Mouse (Mus musculus) hindbrain, embryonic 15.5 days (tissue): ENCODE results near the gene Phactr3. TPM values are rescaled to one million over a fixed set of nuclear protein-coding genes. Genes with fewer than 3 reads are reported as not detected.
A peak's percentile ranks its signal among the peaks of the same experiment; 100 is the strongest.

ENCODE experiments used
- ATAC-seq: fragments of 200-750 bp; cut with Nextera tagmentation; 2 replicates; pipeline ENCODE4 v1.8.0; 2017; ENCODE audit warnings: low read depth, moderate number of reproducible peaks, moderate TSS enrichment; ENCODE audit not compliant: low FRiP score
- H3K27ac ChIP-seq: fragments of 300-500 bp; sonication (generic); replicated peaks from 2 replicates; pipeline ENCODE4 v1.5.1; 2015; ENCODE audit warnings: mild to moderate bottlenecking, inconsistent platforms
- H3K27me3 ChIP-seq: fragments of 300-500 bp; sonication (generic); 2 replicates; pipeline ENCODE4 v1.6.1; 2015; ENCODE audit warnings: control low read depth, inconsistent platforms
- H3K36me3 ChIP-seq: fragments of 300-500 bp; sonication (generic); 2 replicates; pipeline ENCODE4 v1.6.1; 2015; ENCODE audit warnings: control low read depth, inconsistent platforms
- H3K4me1 ChIP-seq: fragments of 300-500 bp; sonication (generic); replicated peaks from 2 replicates; pipeline ENCODE4 v1.6.1; 2015; ENCODE audit warnings: control low read depth, inconsistent platforms
- H3K4me2 ChIP-seq: fragments of 300-500 bp; sonication (generic); 2 replicates; pipeline ENCODE4 v1.6.1; 2015; ENCODE audit warnings: moderate library complexity, mild to moderate bottlenecking, inconsistent platforms
- H3K4me3 ChIP-seq: fragments of 300-500 bp; sonication (generic); 2 replicates; pipeline ENCODE4 v1.5.1; 2015; ENCODE audit warnings: mild to moderate bottlenecking, inconsistent platforms
- H3K9ac ChIP-seq: fragments of 300-500 bp; sonication (generic); 2 replicates; pipeline ENCODE4 v1.6.1; 2015; ENCODE audit warnings: inconsistent platforms
- H3K9me3 ChIP-seq: fragments of 300-500 bp; sonication (generic); 2 replicates; pipeline ENCODE4 v1.6.1; 2016; ENCODE audit warnings: control low read depth, inconsistent platforms
- WGBS: fragments of 180-500 bp; shearing (Covaris S2); methylation state at CpG from one replicate; pipeline ENCODE4 v1.1.7; 2015; 5-methylcytosine and 5-hydroxymethylcytosine counted together
- polyA plus RNA-seq: library from polyadenylated mRNA; unstranded; fragments of >200 nt; fragmentation: Nextera tagmentation; extraction: Ambion mirVana; gene quantifications from 2 replicates; pipeline ENCODE4 v1.2.1, GENCODE M21; 2015

Phactr3 gene
- polyA plus RNA-seq, 1 experiment from 2014 or later: 54.8 TPM

GRCm38 (mm10) chr2:178272350-178272749, 153.6 kb downstream of the Phactr3 start:
- Histone ChIP-seq H3K9me3 (no peaks in the 10 kb centered on the region), H3K27me3 (no peaks in the 10 kb centered on the region), H3K27ac (no peak overlapping the region), H3K36me3 (no peaks in the 10 kb centered on the region), H3K9ac (no peak overlapping the region), H3K4me3 (no peak overlapping the region), H3K4me1 (no peaks in the 10 kb centered on the region; the same call in 1 of the 2 replicates), H3K4me2 (no peak overlapping the region)
- WGBS: 59% methylated on average over 4 of the region's 4 CpGs
- 0 out of 2 replicates have a peak, but pooled peaks have one; percentile 32 for ATAC-seq

- WGBS: 75% methylated on average over 4 of the region's 4 CpGs
- H3K27ac ChIP-seq: no peak overlapping the region
- no peak for ATAC-seq
- peaks cover 6% of the 10 kb centered on the region; the same call in 1 of the 2 replicates for H3K36me3 ChIP-seq
- H3K4me2 ChIP-seq: no peak overlapping the region
- H3K27me3 ChIP-seq: no peaks in the 10 kb centered on the region
- no peak overlapping the region for H3K9ac ChIP-seq
- H3K4me3 ChIP-seq: no peak overlapping the region
- no peaks in the 10 kb centered on the region for H3K9me3 ChIP-seq
- no peaks in the 10 kb centered on the region; the same call in 1 of the 2 replicates for H3K4me1 ChIP-seq
Measured at GRCm38 (mm10) chr2:178274126-178274525, 155.4 kb downstream of the Phactr3 start.

GRCm38 (mm10) chr2:178277206-178277605, 158.4 kb downstream of the Phactr3 start:
- no peak overlapping the region for H3K4me2 ChIP-seq
- no peaks in the 10 kb centered on the region for H3K9me3 ChIP-seq
- H3K36me3 ChIP-seq: peaks cover 16% of the 10 kb centered on the region
- no peak for ATAC-seq
- WGBS: 14% methylated on average over 6 of the region's 6 CpGs
- no peaks in the 10 kb centered on the region; the same call in 1 of the 2 replicates for H3K4me1 ChIP-seq
- H3K4me3 ChIP-seq: no peak overlapping the region
- no peak overlapping the region for H3K27ac ChIP-seq
- H3K27me3 ChIP-seq: no peaks in the 10 kb centered on the region
- H3K9ac ChIP-seq: no peak overlapping the region

GRCm38 (mm10) chr2:178281183-178281582, 162.4 kb downstream of the Phactr3 start:
- Histone ChIP-seq H3K27me3 (no peaks in the 10 kb centered on the region), H3K4me2 (no peak overlapping the region), H3K4me1 (no peaks in the 10 kb centered on the region), H3K36me3 (peaks cover 24% of the 10 kb centered on the region), H3K9me3 (no peaks in the 10 kb centered on the region), H3K4me3 (no peak overlapping the region), H3K9ac (no peak overlapping the region), H3K27ac (no peak overlapping the region)
- ATAC-seq: no peak
- 55% methylated on average over 3 of the region's 3 CpGs for WGBS

GRCm38 (mm10) chr2:178287285-178287684, 168.5 kb downstream of the Phactr3 start:
- Histone ChIP-seq H3K27ac (no peak overlapping the region), H3K4me3 (no peak overlapping the region), H3K27me3 (no peaks in the 10 kb centered on the region), H3K4me2 (no peak overlapping the region), H3K9me3 (no peaks in the 10 kb centered on the region), H3K4me1 (no peaks in the 10 kb centered on the region), H3K36me3 (peaks cover 7% of the 10 kb centered on the region; the same call in 1 of the 2 replicates), H3K9ac (no peak overlapping the region)
- no peak for ATAC-seq
- WGBS: 91% methylated on average over 5 of the region's 5 CpGs

GRCm38 (mm10) chr2:178288666-178289065, 169.9 kb downstream of the Phactr3 start:
- Histone ChIP-seq H3K4me1 (no peaks in the 10 kb centered on the region), H3K36me3 (peaks cover 3% of the 10 kb centered on the region; the same call in 1 of the 2 replicates), H3K27me3 (no peaks in the 10 kb centered on the region), H3K27ac (no peak overlapping the region), H3K9ac (no peak overlapping the region), H3K9me3 (no peaks in the 10 kb centered on the region), H3K4me3 (no peak overlapping the region), H3K4me2 (no peak overlapping the region)
- no peak for ATAC-seq
- 89% methylated on average over 3 of the region's 3 CpGs for WGBS

- Histone ChIP-seq H3K4me1 (peaks cover 27% of the 10 kb centered on the region), H3K27ac (peak overlapping the region; percentile 81), H3K9ac (no peak overlapping the region), H3K36me3 (no peaks in the 10 kb centered on the region), H3K4me2 (peak overlapping the region; percentile 1; the same call in 1 of the 2 replicates), H3K27me3 (no peaks in the 10 kb centered on the region), H3K4me3 (no peak overlapping the region), H3K9me3 (no peaks in the 10 kb centered on the region)
- ATAC-seq: peak; percentile 78
- 27% methylated on average over 8 of the region's 8 CpGs for WGBS
Measured at GRCm38 (mm10) chr2:178303453-178304187, 184.8 kb downstream of the Phactr3 start.

GRCm38 (mm10) chr2:178304188-178304529, 185.4 kb downstream of the Phactr3 start:
- no peaks in the 10 kb centered on the region for H3K9me3 ChIP-seq
- WGBS: 33% methylated on average over 1 of the region's 1 CpGs
- H3K4me1 ChIP-seq: peaks cover 27% of the 10 kb centered on the region
- H3K27me3 ChIP-seq: no peaks in the 10 kb centered on the region
- ATAC-seq: peak; percentile 47; the same call in 1 of the 2 replicates
- no peak overlapping the region for H3K4me3 ChIP-seq
- H3K4me2 ChIP-seq: no peak overlapping the region
- peak overlapping the region; percentile 81 for H3K27ac ChIP-seq
- H3K9ac ChIP-seq: no peak overlapping the region
- H3K36me3 ChIP-seq: no peaks in the 10 kb centered on the region

GRCm38 (mm10) chr2:178304669-178305068, 185.9 kb downstream of the Phactr3 start:
- peak overlapping the region; percentile 81 for H3K27ac ChIP-seq
- ATAC-seq: 0 out of 2 replicates have a peak, but pooled peaks have one; percentile 6
- H3K9me3 ChIP-seq: no peaks in the 10 kb centered on the region
- no peak overlapping the region for H3K4me3 ChIP-seq
- no peak overlapping the region for H3K4me2 ChIP-seq
- WGBS: 76% methylated on average over 6 of the region's 6 CpGs
- peaks cover 27% of the 10 kb centered on the region for H3K4me1 ChIP-seq
- no peaks in the 10 kb centered on the region for H3K36me3 ChIP-seq
- H3K27me3 ChIP-seq: no peaks in the 10 kb centered on the region
- H3K9ac ChIP-seq: no peak overlapping the region

- no peak overlapping the region for H3K9ac ChIP-seq
- no peaks in the 10 kb centered on the region; the same call in 1 of the 2 replicates for H3K36me3 ChIP-seq
- 85% methylated on average over 7 of the region's 7 CpGs for WGBS
- no peak overlapping the region for H3K27ac ChIP-seq
- H3K27me3 ChIP-seq: no peaks in the 10 kb centered on the region
- H3K4me3 ChIP-seq: no peak overlapping the region
- H3K9me3 ChIP-seq: no peaks in the 10 kb centered on the region
- no peak overlapping the region for H3K4me2 ChIP-seq
- ATAC-seq: no peak
- H3K4me1 ChIP-seq: no peaks in the 10 kb centered on the region
Measured at GRCm38 (mm10) chr2:178313539-178313938, 194.8 kb downstream of the Phactr3 start.

- Histone ChIP-seq H3K4me3 (no peak overlapping the region), H3K9ac (no peak overlapping the region), H3K27ac (no peak overlapping the region), H3K4me2 (no peak overlapping the region), H3K27me3 (no peaks in the 10 kb centered on the region), H3K9me3 (no peaks in the 10 kb centered on the region), H3K36me3 (no peaks in the 10 kb centered on the region; the same call in 1 of the 2 replicates), H3K4me1 (no peaks in the 10 kb centered on the region)
- 92% methylated on average over 1 of the region's 1 CpGs for WGBS
- no peak for ATAC-seq
Measured at GRCm38 (mm10) chr2:178316281-178316680, 197.5 kb downstream of the Phactr3 start.

GRCm38 (mm10) chr2:178319766-178320165, 201.0 kb downstream of the Phactr3 start:
- ATAC-seq: no peak
- Histone ChIP-seq H3K9ac (no peak overlapping the region), H3K4me1 (no peaks in the 10 kb centered on the region), H3K27me3 (no peaks in the 10 kb centered on the region), H3K4me2 (no peak overlapping the region), H3K27ac (no peak overlapping the region), H3K4me3 (no peak overlapping the region), H3K36me3 (no peaks in the 10 kb centered on the region), H3K9me3 (no peaks in the 10 kb centered on the region)
- WGBS: 88% methylated on average over 7 of the region's 7 CpGs
